Mouse (Mus musculus): Measurements from ENCODE around the gene Col4a3. TPM values are rescaled to one million over a fixed set of nuclear protein-coding genes. Genes with fewer than 3 reads are reported as not detected.

The Col4a3 gene
- total RNA-seq, 1 experiment from 2014 or later = not detected

- no peak for ATAC-seq (replicated peaks in 1 of 2; ENCODE audit: insufficient read depth in 1 of 2, low FRiP score in 2 of 2, low TSS enrichment in 1 of 2, low read depth in 1 of 2, poor library complexity in 2 of 2, severe bottlenecking in 2 of 2)
Measured at GRCm38 (mm10) chr1:82596864-82597596, 10.3 kb downstream of the Col4a3 start.

- ATAC-seq (replicated peaks in 1 of 2; ENCODE audit: insufficient read depth in 1 of 2, low FRiP score in 2 of 2, low TSS enrichment in 1 of 2, low read depth in 1 of 2, poor library complexity in 2 of 2, severe bottlenecking in 2 of 2) = no peak
Measured at GRCm38 (mm10) chr1:82603198-82603950, 16.7 kb downstream of the Col4a3 start.

GRCm38 (mm10) chr1:82605347-82605746 is 18.6 kb downstream of the Col4a3 start:
- no peak for ATAC-seq (replicated peaks in 1 of 2; ENCODE audit: insufficient read depth in 1 of 2, low FRiP score in 2 of 2, low TSS enrichment in 1 of 2, low read depth in 1 of 2, poor library complexity in 2 of 2, severe bottlenecking in 2 of 2)

- no peak for ATAC-seq (replicated peaks in 1 of 2; ENCODE audit: insufficient read depth in 1 of 2, low FRiP score in 2 of 2, low TSS enrichment in 1 of 2, low read depth in 1 of 2, poor library complexity in 2 of 2, severe bottlenecking in 2 of 2)
Measured at GRCm38 (mm10) chr1:82605856-82606255, 19.1 kb downstream of the Col4a3 start.

GRCm38 (mm10) chr1:82608646-82609262 is 22.0 kb downstream of the Col4a3 start:
- no peak for ATAC-seq (replicated peaks in 1 of 2; ENCODE audit: insufficient read depth in 1 of 2, low FRiP score in 2 of 2, low TSS enrichment in 1 of 2, low read depth in 1 of 2, poor library complexity in 2 of 2, severe bottlenecking in 2 of 2)

GRCm38 (mm10) chr1:82612061-82612660 is 25.4 kb downstream of the Col4a3 start:
- no peak for ATAC-seq (replicated peaks in 1 of 2; ENCODE audit: insufficient read depth in 1 of 2, low FRiP score in 2 of 2, low TSS enrichment in 1 of 2, low read depth in 1 of 2, poor library complexity in 2 of 2, severe bottlenecking in 2 of 2)

GRCm38 (mm10) chr1:82618001-82618400 is 31.3 kb downstream of the Col4a3 start:
- ATAC-seq (replicated peaks in 1 of 2; ENCODE audit: insufficient read depth in 1 of 2, low FRiP score in 2 of 2, low TSS enrichment in 1 of 2, low read depth in 1 of 2, poor library complexity in 2 of 2, severe bottlenecking in 2 of 2) = no peak

- ATAC-seq (replicated peaks in 1 of 2; ENCODE audit: insufficient read depth in 1 of 2, low FRiP score in 2 of 2, low TSS enrichment in 1 of 2, low read depth in 1 of 2, poor library complexity in 2 of 2, severe bottlenecking in 2 of 2) = no peak
Measured at GRCm38 (mm10) chr1:82618592-82618991, 31.9 kb downstream of the Col4a3 start.

- no peak for ATAC-seq (replicated peaks in 1 of 2; ENCODE audit: insufficient read depth in 1 of 2, low FRiP score in 2 of 2, low TSS enrichment in 1 of 2, low read depth in 1 of 2, poor library complexity in 2 of 2, severe bottlenecking in 2 of 2)
Measured at GRCm38 (mm10) chr1:82619981-82620380, 33.3 kb downstream of the Col4a3 start.

GRCm38 (mm10) chr1:82624934-82625333 is 38.2 kb downstream of the Col4a3 start:
- no peak for ATAC-seq (replicated peaks in 1 of 2; ENCODE audit: insufficient read depth in 1 of 2, low FRiP score in 2 of 2, low TSS enrichment in 1 of 2, low read depth in 1 of 2, poor library complexity in 2 of 2, severe bottlenecking in 2 of 2)

GRCm38 (mm10) chr1:82625474-82625873 is 38.8 kb downstream of the Col4a3 start:
- no peak for ATAC-seq (replicated peaks in 1 of 2; ENCODE audit: insufficient read depth in 1 of 2, low FRiP score in 2 of 2, low TSS enrichment in 1 of 2, low read depth in 1 of 2, poor library complexity in 2 of 2, severe bottlenecking in 2 of 2)

GRCm38 (mm10) chr1:82627652-82628051 is 40.9 kb downstream of the Col4a3 start:
- ATAC-seq (replicated peaks in 1 of 2; ENCODE audit: insufficient read depth in 1 of 2, low FRiP score in 2 of 2, low TSS enrichment in 1 of 2, low read depth in 1 of 2, poor library complexity in 2 of 2, severe bottlenecking in 2 of 2) = no peak

GRCm38 (mm10) chr1:82629495-82629894 is 42.8 kb downstream of the Col4a3 start:
- ATAC-seq (replicated peaks in 1 of 2; ENCODE audit: insufficient read depth in 1 of 2, low FRiP score in 2 of 2, low TSS enrichment in 1 of 2, low read depth in 1 of 2, poor library complexity in 2 of 2, severe bottlenecking in 2 of 2) = no peak

GRCm38 (mm10) chr1:82631169-82631792 is 44.6 kb downstream of the Col4a3 start:
- ATAC-seq (replicated peaks in 1 of 2; ENCODE audit: insufficient read depth in 1 of 2, low FRiP score in 2 of 2, low TSS enrichment in 1 of 2, low read depth in 1 of 2, poor library complexity in 2 of 2, severe bottlenecking in 2 of 2) = no peak

- ATAC-seq (replicated peaks in 1 of 2; ENCODE audit: insufficient read depth in 1 of 2, low FRiP score in 2 of 2, low TSS enrichment in 1 of 2, low read depth in 1 of 2, poor library complexity in 2 of 2, severe bottlenecking in 2 of 2) = no peak
Measured at GRCm38 (mm10) chr1:82634545-82635253, 48.0 kb downstream of the Col4a3 start.

- ATAC-seq (replicated peaks in 1 of 2; ENCODE audit: insufficient read depth in 1 of 2, low FRiP score in 2 of 2, low TSS enrichment in 1 of 2, low read depth in 1 of 2, poor library complexity in 2 of 2, severe bottlenecking in 2 of 2) = no peak
Measured at GRCm38 (mm10) chr1:82635254-82635620, 48.5 kb downstream of the Col4a3 start.

GRCm38 (mm10) chr1:82636321-82636720 is 49.6 kb downstream of the Col4a3 start:
- ATAC-seq (replicated peaks in 1 of 2; ENCODE audit: insufficient read depth in 1 of 2, low FRiP score in 2 of 2, low TSS enrichment in 1 of 2, low read depth in 1 of 2, poor library complexity in 2 of 2, severe bottlenecking in 2 of 2) = no peak
